Mouse (Mus musculus) midbrain, embryonic 10.5 days (tissue): ENCODE data around the gene Gm14862. TPM values are rescaled to one million over a fixed set of nuclear protein-coding genes. Genes with fewer than 3 reads are reported as not detected.
"Not testable (repeated sequence)": the region's sequence is repeated elsewhere in the genome, so short reads cannot be mapped to it uniquely, and the experiment has no call there.

ENCODE experiments used
- DNase-seq: peaks from one replicate; pipeline ENCODE4 v3.0.0-alpha.2; 2017; ENCODE audit warnings: low spot score
- H3K27ac ChIP-seq: fragments of 300-500 bp; sonication (generic); replicated peaks from 2 replicates; pipeline ENCODE4 v1.5.1; 2016; ENCODE audit warnings: mild to moderate bottlenecking
- H3K27me3 ChIP-seq: fragments of 300-500 bp; sonication (generic); 2 replicates; pipeline ENCODE4 v1.6.1; 2016; ENCODE audit warnings: low read depth, mild to moderate bottlenecking; ENCODE audit not compliant: poor library complexity, severe bottlenecking
- H3K36me3 ChIP-seq: fragments of 300-500 bp; sonication (generic); 2 replicates; pipeline ENCODE4 v1.6.1; 2016; ENCODE audit warnings: mild to moderate bottlenecking, moderate library complexity
- H3K4me1 ChIP-seq: fragments of 300-500 bp; sonication (generic); 2 replicates; pipeline ENCODE4 v1.6.1; 2016
- H3K4me3 ChIP-seq: fragments of 300-500 bp; sonication (generic); 2 replicates; pipeline ENCODE4 v1.5.1; 2016; ENCODE audit warnings: mild to moderate bottlenecking, moderate library complexity
- H3K9me3 ChIP-seq: fragments of 300-500 bp; sonication (generic); replicated peaks from 2 replicates; pipeline ENCODE4 v1.6.1; 2016; ENCODE audit warnings: mild to moderate bottlenecking
- whole genome bisulfite sequencing: fragments of 180-500 bp; shearing (Covaris S2); methylation state at CpG from one replicate; pipeline ENCODE4 v1.1.7; 2016; 5-methylcytosine and 5-hydroxymethylcytosine counted together
- polyA plus RNA-seq: library from polyadenylated mRNA; unstranded; fragments of >200 nt; fragmentation: Nextera tagmentation; extraction: Ambion mirVana; gene quantifications from 2 replicates; pipeline ENCODE4 v1.2.1, GENCODE M21; 2016

Gene Gm14862
- 0.16 and 0.20 TPM in 2 replicates for polyA plus RNA-seq

- no peak for DNase-seq
- Histone ChIP-seq H3K36me3 (no peaks in the 10 kb centered on the region), H3K4me3 (no peak within 1 kb of the TSS), H3K27ac (no peak within 1 kb of the TSS), H3K9me3 (no peaks in the 10 kb centered on the region), H3K27me3 (no peaks in the 10 kb centered on the region), H3K4me1 (no peaks in the 10 kb centered on the region)
- 81% methylated on average over 5 of the region's 5 CpGs for WGBS
Measured at GRCm38 (mm10) chrX:9256766-9257165, at the start of gene Gm14862. Gm14862 (minus strand) TSS chrX:9256899.

- H3K4me3 ChIP-seq: no peak overlapping the region
- WGBS: 72% methylated on average over 1 of the region's 1 CpGs
- H3K36me3 ChIP-seq: no peaks in the 10 kb centered on the region
- no peaks in the 10 kb centered on the region for H3K9me3 ChIP-seq
- no peak overlapping the region for H3K27ac ChIP-seq
- DNase-seq: no peak
- no peaks in the 10 kb centered on the region for H3K27me3 ChIP-seq
- H3K4me1 ChIP-seq: no peaks in the 10 kb centered on the region
Measured at GRCm38 (mm10) chrX:9303455-9303854, 46.8 kb upstream of the Gm14862 start.

GRCm38 (mm10) chrX:9302791-9303190, 46.1 kb upstream of the Gm14862 start:
- Histone ChIP-seq H3K36me3 (no peaks in the 10 kb centered on the region), H3K27me3 (no peaks in the 10 kb centered on the region), H3K4me1 (no peaks in the 10 kb centered on the region), H3K27ac (no peak overlapping the region), H3K9me3 (no peaks in the 10 kb centered on the region), H3K4me3 (no peak overlapping the region)
- 87% methylated on average over 5 of the region's 5 CpGs for WGBS
- DNase-seq: no peak

- DNase-seq: no peak
- WGBS: 93% methylated on average over 5 of the region's 5 CpGs
- H3K4me1 ChIP-seq: no peaks in the 10 kb centered on the region
- H3K36me3 ChIP-seq: no peaks in the 10 kb centered on the region
- H3K9me3 ChIP-seq: no peaks in the 10 kb centered on the region
- H3K27me3 ChIP-seq: no peaks in the 10 kb centered on the region
- no peak overlapping the region for H3K27ac ChIP-seq
- no peak overlapping the region for H3K4me3 ChIP-seq
Measured at GRCm38 (mm10) chrX:9298413-9298864, 41.7 kb upstream of the Gm14862 start.

GRCm38 (mm10) chrX:9293140-9293829, 36.6 kb upstream of the Gm14862 start:
- H3K27ac ChIP-seq, H3K9me3 ChIP-seq, H3K36me3 ChIP-seq, DNase-seq, H3K4me1 ChIP-seq, H3K27me3 ChIP-seq, H3K4me3 ChIP-seq: not testable (repeated sequence)
- 89% methylated on average over 4 of the region's 4 CpGs for WGBS

- not testable (repeated sequence) for H3K9me3 ChIP-seq, H3K4me3 ChIP-seq, H3K27ac ChIP-seq, H3K4me1 ChIP-seq, DNase-seq, H3K27me3 ChIP-seq, H3K36me3 ChIP-seq
- no CpG with 5 or more reads among the region's 1 CpGs for WGBS
Measured at GRCm38 (mm10) chrX:9283464-9283863, 26.8 kb upstream of the Gm14862 start, which contains the start of gene H2al1m. H2al1m (plus strand) TSS chrX:9283764.

- no peak for DNase-seq
- WGBS: 83% methylated on average over 8 of the region's 8 CpGs
Measured at GRCm38 (mm10) chrX:9274321-9274720, 17.6 kb upstream of the Gm14862 start.

GRCm38 (mm10) chrX:9273377-9274002, 16.8 kb upstream of the Gm14862 start:
- H3K4me3 ChIP-seq: peak overlapping the region; percentile 64
- H3K27ac ChIP-seq: no peak overlapping the region
- H3K27me3 ChIP-seq: no peaks in the 10 kb centered on the region
- H3K9me3 ChIP-seq: no peaks in the 10 kb centered on the region; the same call in 1 of the 2 replicates
- H3K36me3 ChIP-seq: no peaks in the 10 kb centered on the region
- H3K4me1 ChIP-seq: no peaks in the 10 kb centered on the region
- 55% methylated on average over 12 of the region's 12 CpGs for WGBS
- DNase-seq: no peak

More at GRCm38 (mm10) chrX:9274321-9274720, 17.6 kb upstream of the Gm14862 start:
- Histone ChIP-seq H3K9me3 (no peaks in the 10 kb centered on the region; the same call in 1 of the 2 replicates), H3K27me3 (no peaks in the 10 kb centered on the region), H3K4me3 (no peak overlapping the region), H3K36me3 (no peaks in the 10 kb centered on the region), H3K27ac (no peak overlapping the region), H3K4me1 (no peaks in the 10 kb centered on the region)

GRCm38 (mm10) chrX:9272460-9273361, 16.0 kb upstream of the Gm14862 start, which contains the start of gene Xk:
Xk (plus strand) TSS chrX:9272756.
- 11% methylated on average over 88 of the region's 94 CpGs for WGBS
- H3K4me3 ChIP-seq: peak within 1 kb of the TSS; percentile 64
- H3K9me3 ChIP-seq: no peaks in the 10 kb centered on the region; the same call in 1 of the 2 replicates
- H3K27me3 ChIP-seq: no peaks in the 10 kb centered on the region
- DNase-seq: peak; percentile 67
- peak within 1 kb of the TSS; percentile 80 for H3K27ac ChIP-seq
- H3K4me1 ChIP-seq: no peaks in the 10 kb centered on the region
- H3K36me3 ChIP-seq: no peaks in the 10 kb centered on the region

- WGBS: 20% methylated on average over 8 of the region's 8 CpGs
- H3K36me3 ChIP-seq: no peaks in the 10 kb centered on the region
- H3K4me3 ChIP-seq: peak overlapping the region; percentile 64
- no peaks in the 10 kb centered on the region; the same call in 1 of the 2 replicates for H3K9me3 ChIP-seq
- no peaks in the 10 kb centered on the region for H3K27me3 ChIP-seq
- no peak for DNase-seq
- peak overlapping the region; percentile 80 for H3K27ac ChIP-seq
- H3K4me1 ChIP-seq: no peaks in the 10 kb centered on the region
Measured at GRCm38 (mm10) chrX:9271947-9272459, 15.3 kb upstream of the Gm14862 start.

GRCm38 (mm10) chrX:9271112-9271511, 14.4 kb upstream of the Gm14862 start:
- Histone ChIP-seq H3K27ac (no peak overlapping the region), H3K9me3 (no peaks in the 10 kb centered on the region; the same call in 1 of the 2 replicates), H3K27me3 (no peaks in the 10 kb centered on the region), H3K4me3 (no peak overlapping the region), H3K4me1 (no peaks in the 10 kb centered on the region), H3K36me3 (no peaks in the 10 kb centered on the region)
- 64% methylated on average over 3 of the region's 3 CpGs for WGBS
- DNase-seq: no peak

- WGBS: 92% methylated on average over 1 of the region's 1 CpGs
- no peaks in the 10 kb centered on the region for H3K27me3 ChIP-seq
- H3K27ac ChIP-seq: no peak overlapping the region
- no peaks in the 10 kb centered on the region for H3K4me1 ChIP-seq
- H3K9me3 ChIP-seq: no peaks in the 10 kb centered on the region
- DNase-seq: no peak
- H3K36me3 ChIP-seq: no peaks in the 10 kb centered on the region
- no peak overlapping the region for H3K4me3 ChIP-seq
Measured at GRCm38 (mm10) chrX:9259267-9259666, 2.6 kb upstream of the Gm14862 start.
